Mouse (Mus musculus) kidney, postnatal 36 days (tissue): Measurements from ENCODE around the gene Trim10.
"Not testable (repeated sequence)": the region's sequence is repeated elsewhere in the genome, so short reads cannot be mapped to it uniquely, and the experiment has no call there.

Experiments used
- DNase-seq, 2 experiments: peaks; one replicate each; pipeline ENCODE4 v3.0.0; 2021 to 2022; ENCODE audit warnings: mixed read lengths in 2 of 2

Gene Trim10

GRCm38 (mm10) chr17:36861680-36862079, 7.7 kb upstream of the Trim10 start:
- no peak for DNase-seq

GRCm38 (mm10) chr17:36866719-36867527, 2.5 kb upstream of the Trim10 start, which contains the start of gene Trim15:
TSS of gene Trim15 (minus strand) at chr17:36867210.
- DNase-seq: peak; percentile 34 to 62

- DNase-seq: no peak
Measured at GRCm38 (mm10) chr17:36868836-36869235, 538 bp upstream of the Trim10 start.

- DNase-seq: peak in 1 of 2 experiments; percentile 51
Measured at GRCm38 (mm10) chr17:36869955-36870810, 809 bp downstream of the Trim10 start.

- no peak for DNase-seq
Measured at GRCm38 (mm10) chr17:36874636-36875035, 5.3 kb downstream of the Trim10 start.

GRCm38 (mm10) chr17:36883350-36883749, 14.0 kb downstream of the Trim10 start:
- no peak for DNase-seq

GRCm38 (mm10) chr17:36885132-36885790, 15.9 kb downstream of the Trim10 start:
- DNase-seq: no peak

- no peak for DNase-seq
Measured at GRCm38 (mm10) chr17:36890073-36890903, 20.9 kb downstream of the Trim10 start, which contains the start of gene Trim40. TSS of gene Trim40 (minus strand) at chr17:36890123.

- DNase-seq: not testable (repeated sequence)
Measured at GRCm38 (mm10) chr17:36891496-36891895, 22.1 kb downstream of the Trim10 start.

- DNase-seq: peak; percentile 35 to 66
Measured at GRCm38 (mm10) chr17:36892362-36892761, 23.0 kb downstream of the Trim10 start.

- no peak for DNase-seq
Measured at GRCm38 (mm10) chr17:36893387-36893786, 24.0 kb downstream of the Trim10 start.

GRCm38 (mm10) chr17:36896583-36896982, 27.2 kb downstream of the Trim10 start:
- DNase-seq: peak; percentile 37 to 73

- no peak for DNase-seq
Measured at GRCm38 (mm10) chr17:36897065-36897464, 27.7 kb downstream of the Trim10 start.

GRCm38 (mm10) chr17:36897552-36898205, 28.3 kb downstream of the Trim10 start, which contains the start of gene Trim31:
TSS of gene Trim31 (plus strand) at chr17:36898118.
- DNase-seq: no peak

GRCm38 (mm10) chr17:36899376-36899775, 30.0 kb downstream of the Trim10 start:
- no peak for DNase-seq

- no peak for DNase-seq
Measured at GRCm38 (mm10) chr17:36900001-36900400, 30.6 kb downstream of the Trim10 start.

GRCm38 (mm10) chr17:36900691-36901090, 31.3 kb downstream of the Trim10 start:
- no peak for DNase-seq

- no peak for DNase-seq
Measured at GRCm38 (mm10) chr17:36903651-36904050, 34.3 kb downstream of the Trim10 start.

- peak in 1 of 2 experiments; percentile 11 for DNase-seq
Measured at GRCm38 (mm10) chr17:36908235-36908634, 38.9 kb downstream of the Trim10 start.

- no peak for DNase-seq
Measured at GRCm38 (mm10) chr17:36909802-36910201, 40.4 kb downstream of the Trim10 start.

- peak in 1 of 2 experiments; percentile 25 for DNase-seq
Measured at GRCm38 (mm10) chr17:36912031-36912430, 42.7 kb downstream of the Trim10 start.
